Mouse (Mus musculus): Measurements from ENCODE around the gene Gypa. TPM values are rescaled to one million over a fixed set of nuclear protein-coding genes. Genes with fewer than 3 reads are reported as not detected.

The Gypa gene
- total RNA-seq (2021) = under 1 TPM in 1 of 2 experiments, not detected in 1; 0.17 TPM
- long read RNA-seq = 0 reads

DNA sequence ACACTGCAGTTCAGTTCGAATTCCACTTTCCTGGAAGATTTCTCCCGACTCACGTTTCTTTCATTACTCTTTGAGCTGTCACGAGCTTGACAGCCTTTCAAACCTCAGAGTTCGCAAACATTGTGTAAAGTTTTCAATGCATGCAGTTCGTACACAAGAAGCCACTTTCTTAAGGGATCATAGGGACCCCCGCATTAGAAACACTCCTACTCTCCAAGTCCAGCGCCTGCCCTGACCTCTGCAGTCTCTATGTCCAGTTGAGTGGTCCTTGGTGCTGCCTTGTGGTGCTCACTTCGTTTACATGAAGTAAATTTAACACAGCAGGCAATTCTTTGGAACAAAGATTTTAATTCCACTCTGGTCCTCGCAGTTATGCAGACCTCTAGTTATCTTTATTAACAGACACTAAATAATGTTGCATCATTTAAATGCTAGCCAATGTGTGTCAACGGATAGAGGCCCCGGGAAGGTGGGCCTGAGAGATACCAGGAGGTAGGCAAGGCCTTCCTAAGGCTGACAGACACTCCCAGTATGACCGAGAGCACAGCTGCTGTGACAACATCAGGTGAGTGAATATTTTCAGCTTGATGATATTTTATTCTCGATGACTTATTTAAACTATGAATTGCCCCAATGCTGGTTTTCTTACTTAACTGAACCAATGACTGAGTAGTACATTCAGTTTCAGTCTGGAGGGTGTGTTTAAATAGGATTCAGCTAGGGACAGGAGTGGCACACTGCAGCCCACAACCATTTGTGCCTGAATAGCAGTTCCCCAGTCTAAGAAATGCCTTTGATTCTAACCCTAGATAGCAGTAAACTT, at the start of gene Gypa:
Gene Gypa (plus strand): TSS at position 259 of the 823 bp plus-strand sequence.
- DNase-seq (ENCODE audit: low spot score in 2 of 2) = no peak

DNA sequence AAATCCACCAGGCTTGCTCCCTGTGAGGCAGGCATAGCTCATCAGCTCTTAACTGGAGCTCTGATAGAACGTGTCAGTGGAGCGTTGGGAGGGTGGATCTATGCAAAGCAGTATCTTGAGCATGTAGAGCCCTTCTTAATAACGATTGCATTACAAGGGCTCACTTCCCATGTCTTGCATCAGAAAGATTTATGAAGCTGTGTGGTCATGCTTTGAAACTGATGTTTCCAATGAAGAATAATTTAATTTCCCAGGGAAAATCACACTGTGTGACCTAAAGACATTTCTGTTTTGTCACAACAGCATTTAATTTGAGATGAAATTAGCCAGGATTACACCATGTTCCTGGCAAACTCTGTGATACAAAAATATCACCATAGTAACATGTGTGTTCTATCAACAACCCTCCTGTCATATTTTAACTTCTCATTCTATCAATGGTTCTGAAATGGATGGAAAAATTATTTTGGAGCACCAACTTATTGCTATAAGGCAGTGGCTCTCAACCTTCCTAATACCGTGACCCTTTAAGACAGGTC, 49.0 kb upstream of the Gypa start:
- DNase-seq (ENCODE audit: low spot score in 2 of 2) = peak in 1 of 2 experiments; percentile 62

DNA sequence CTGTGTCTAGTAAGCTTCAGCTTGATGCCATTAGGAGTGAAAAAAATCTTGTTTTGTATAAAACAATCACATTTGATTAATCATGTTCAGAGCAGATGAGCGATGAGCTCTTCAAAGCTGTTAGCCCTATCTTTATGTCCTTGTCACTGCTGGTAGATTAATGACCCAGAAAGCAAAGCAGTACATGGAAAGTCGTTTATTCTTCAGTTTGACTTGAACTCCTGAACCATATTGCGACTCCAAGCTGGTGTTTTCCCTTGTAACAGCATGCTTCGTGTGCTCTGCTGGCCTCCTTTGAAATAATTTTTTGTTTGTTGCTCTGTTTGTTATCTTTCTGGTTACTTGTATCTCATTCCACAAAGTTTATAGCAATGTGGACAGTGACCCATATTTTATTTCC, 46.4 kb upstream of the Gypa start:
- no peak for DNase-seq (ENCODE audit: low spot score in 2 of 2)

- DNase-seq (ENCODE audit: low spot score in 2 of 2) = no peak
These were observed 41.5 kb upstream of the Gypa start for GRCm38 (mm10) chr8:80451938-80452690.

GRCm38 (mm10) chr8:80463450-80463917, 30.1 kb upstream of the Gypa start:
- no peak for DNase-seq (ENCODE audit: low spot score in 2 of 2)

DNA sequence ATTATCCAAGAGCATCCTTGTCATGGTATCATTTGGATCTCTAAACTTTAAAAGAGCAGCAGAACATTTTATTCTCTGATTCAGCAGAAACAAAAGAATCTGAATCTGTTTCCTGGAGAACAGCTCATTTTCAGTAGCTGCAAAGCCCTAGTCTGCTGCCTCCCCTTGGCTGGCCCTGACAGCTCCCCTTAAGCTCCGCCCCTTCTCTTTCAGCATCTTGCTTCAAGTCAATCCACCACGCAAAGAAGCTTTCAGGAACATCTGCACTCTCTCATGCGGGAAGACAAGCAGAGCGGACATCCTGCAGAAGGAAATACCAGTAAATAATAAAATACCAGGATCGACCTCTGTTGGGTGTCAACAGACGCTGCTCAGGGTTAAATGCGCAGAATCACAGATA, 18.6 kb upstream of the Gypa start:
- no peak for DNase-seq (ENCODE audit: low spot score in 2 of 2)

DNA sequence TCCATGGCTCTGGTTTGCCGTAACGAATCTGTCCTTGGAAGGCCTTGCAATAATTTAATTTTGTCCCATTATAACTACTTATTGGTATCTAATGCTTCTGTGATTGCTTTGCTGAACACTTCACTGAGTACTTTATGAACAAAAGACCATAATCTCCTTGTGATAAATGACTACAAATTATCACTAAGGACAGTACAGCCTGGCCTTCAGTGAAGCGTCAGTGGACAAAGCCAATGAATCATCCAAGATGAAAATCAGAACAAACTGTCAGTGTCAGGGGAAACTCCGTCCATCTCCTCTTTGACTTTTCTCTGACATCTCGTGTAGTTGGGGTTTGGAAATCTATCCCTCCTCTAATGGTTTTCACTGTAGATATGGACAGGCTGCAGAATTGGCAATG, 15.4 kb upstream of the Gypa start:
- DNase-seq (ENCODE audit: low spot score in 2 of 2) = no peak

DNA sequence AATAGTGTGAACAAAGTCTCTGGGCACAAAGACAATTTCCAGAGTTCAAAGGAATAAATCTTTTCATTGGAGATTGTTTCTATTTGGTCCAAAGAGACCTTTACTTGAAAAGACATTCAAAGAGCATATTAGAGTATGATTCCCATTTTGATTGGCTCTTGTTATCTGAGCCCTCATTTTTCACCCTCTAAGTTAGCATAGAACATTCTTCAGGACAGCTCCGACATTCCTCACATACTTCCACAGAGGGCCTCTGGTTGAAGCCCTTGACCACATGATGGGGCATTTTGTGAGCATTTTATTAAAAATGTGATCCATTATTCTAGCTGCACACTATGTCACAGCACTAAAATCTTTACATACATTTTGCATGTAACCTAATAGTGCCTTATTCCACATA, 14.5 kb upstream of the Gypa start:
- DNase-seq (ENCODE audit: low spot score in 2 of 2) = no peak

- DNase-seq (ENCODE audit: low spot score in 2 of 2) = no peak
These were observed 11.4 kb upstream of the Gypa start for GRCm38 (mm10) chr8:80482173-80482572.

DNA sequence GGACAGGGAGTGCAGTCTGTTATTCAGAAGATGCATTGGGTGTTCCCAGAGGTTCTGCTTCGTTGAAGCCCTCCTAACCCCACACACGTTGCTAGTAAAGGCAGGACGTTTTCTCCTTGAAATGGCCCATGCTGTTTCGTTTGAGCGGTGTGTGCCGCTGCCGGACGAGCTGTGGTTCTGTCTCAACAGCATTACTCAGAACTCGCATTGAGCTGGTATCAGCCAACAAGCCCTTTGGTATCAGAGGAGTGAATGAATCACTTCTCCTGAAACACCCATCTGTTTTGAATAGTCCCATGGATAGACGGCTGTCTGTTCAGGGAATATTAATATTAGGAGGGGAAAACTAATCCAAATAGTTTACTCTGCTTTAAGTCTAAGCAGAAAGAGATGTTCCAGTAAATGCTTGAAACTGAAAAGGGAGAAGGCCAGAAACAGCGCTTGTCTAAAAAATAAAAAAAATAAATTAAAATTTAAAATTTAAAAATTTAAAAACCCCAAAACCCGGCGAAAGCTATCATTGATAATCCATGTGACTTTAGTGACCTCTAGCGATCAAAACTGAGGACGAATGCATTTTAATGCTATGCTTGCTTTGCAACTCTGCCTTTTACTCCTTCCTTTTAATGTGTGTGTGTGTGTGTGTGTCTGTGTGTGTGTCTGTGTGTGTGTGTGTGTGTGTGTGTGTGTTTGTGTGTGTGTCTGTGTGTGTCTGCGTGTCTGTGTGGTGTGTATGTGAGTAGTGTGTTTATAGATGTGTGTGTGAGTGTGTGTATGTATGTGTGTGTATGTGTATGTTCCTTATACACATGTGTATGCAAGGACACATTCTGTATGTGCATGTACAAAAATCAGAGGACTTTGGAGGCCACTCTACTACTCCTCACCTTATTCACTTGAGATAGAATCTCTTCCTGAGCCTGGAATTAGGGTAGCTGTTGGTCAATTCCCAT, 10.5 kb upstream of the Gypa start:
- peak in 1 of 2 experiments; percentile 75 for DNase-seq (ENCODE audit: low spot score in 2 of 2)

- no peak for DNase-seq (ENCODE audit: low spot score in 2 of 2)
These were observed 2.0 kb upstream of the Gypa start for GRCm38 (mm10) chr8:80491562-80491961.

- peak in 1 of 2 experiments; percentile 63 for DNase-seq (ENCODE audit: low spot score in 2 of 2)
These were observed 567 bp upstream of the Gypa start for GRCm38 (mm10) chr8:80492987-80493441.

DNA sequence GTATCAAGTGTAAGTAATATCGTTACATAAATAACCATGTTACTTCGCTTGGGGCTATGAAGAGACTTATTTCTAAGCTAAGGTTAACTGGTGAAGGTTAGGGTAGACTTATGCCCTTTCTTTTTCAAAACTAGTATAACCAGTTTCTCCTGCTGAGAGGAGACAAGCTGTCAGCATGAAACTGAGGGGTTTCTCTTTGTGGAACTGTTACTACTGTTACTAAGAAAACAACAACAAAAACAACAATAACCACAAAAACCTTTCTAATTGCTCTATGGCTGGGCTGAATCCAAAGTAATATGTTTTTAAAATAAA, 722 bp downstream of the Gypa start:
- DNase-seq (ENCODE audit: low spot score in 2 of 2) = no peak

DNA sequence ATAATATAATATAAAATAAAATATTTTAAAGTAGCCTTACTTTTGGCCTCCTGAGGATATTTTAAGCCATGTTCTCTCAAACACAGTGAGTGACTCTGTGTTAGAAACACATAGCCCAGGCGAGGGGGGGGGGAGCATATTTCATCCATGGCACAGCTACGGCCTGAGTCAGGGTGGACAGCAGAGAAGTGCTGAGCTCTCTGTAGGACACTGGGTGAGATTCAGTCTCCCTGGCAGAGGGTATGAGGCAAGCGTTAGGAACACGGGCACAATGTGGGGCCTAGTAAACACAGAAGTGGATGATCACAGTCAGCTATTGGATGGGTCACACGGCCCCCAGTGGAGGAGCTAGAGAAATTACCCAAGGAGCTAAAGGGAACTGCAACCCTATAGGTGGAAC, 1.2 kb downstream of the Gypa start:
- no peak for DNase-seq (ENCODE audit: low spot score in 2 of 2)

DNA sequence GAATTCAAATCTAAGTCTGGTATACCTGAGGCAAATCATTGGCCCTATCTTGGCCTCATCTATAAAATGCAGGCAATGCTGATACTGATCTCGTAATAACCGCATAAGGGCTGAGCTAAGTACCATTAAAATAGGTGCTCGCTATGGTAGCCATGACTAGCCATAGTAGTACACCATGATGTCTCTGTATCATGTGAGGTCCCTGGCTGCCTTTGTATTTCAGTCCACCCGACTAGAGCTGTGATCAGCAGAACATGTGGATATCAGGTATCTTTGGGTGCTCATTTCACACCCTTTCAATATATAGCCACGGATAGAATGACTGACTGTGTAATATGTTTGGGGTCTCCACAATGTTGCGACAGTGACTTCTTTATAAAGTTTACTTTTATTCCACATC, 1.9 kb downstream of the Gypa start:
- no peak for DNase-seq (ENCODE audit: low spot score in 2 of 2)

DNA sequence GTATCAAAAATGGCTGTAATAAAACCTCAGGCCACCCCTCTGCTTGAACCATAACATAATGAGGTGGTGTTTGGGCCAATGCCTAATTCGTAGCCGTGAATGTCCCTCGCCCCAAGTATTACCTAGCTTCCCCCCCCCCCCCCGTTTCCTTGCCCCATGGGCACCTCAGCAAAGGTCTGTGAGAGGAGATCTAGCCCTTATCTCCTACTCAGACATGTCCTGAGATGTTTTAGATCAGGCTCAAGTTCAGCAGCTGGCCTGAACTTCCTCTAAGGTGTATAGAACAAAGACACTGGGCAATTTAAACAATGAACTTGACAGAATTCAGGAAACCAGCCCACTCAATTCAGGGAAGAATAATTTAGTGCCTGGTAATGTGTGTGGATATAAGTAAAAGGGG, 3.7 kb downstream of the Gypa start:
- DNase-seq (ENCODE audit: low spot score in 2 of 2) = no peak

- peak in 1 of 2 experiments; percentile 28 for DNase-seq (ENCODE audit: low spot score in 2 of 2)
These were observed 6.7 kb downstream of the Gypa start for GRCm38 (mm10) chr8:80500244-80500643.

DNA sequence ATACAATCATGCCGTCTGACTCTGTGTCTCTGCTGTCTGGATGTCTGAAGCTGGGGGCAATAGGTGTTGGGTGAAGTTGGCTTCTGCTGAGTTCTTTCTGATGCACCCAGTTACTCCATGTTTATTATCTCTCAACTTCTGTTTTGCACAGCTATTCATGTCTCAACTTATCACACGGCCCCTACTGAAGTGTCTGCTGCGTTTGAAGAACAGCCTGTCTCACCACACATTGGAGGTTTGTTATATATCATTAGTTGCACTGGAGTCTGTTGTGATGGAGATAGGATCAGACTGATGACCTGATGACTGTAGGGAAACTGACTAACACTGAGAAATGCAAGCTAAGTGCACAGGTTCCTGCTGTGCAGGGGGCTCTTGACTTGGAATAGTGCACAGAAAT, 7.2 kb downstream of the Gypa start:
- DNase-seq (ENCODE audit: low spot score in 2 of 2) = no peak

DNA sequence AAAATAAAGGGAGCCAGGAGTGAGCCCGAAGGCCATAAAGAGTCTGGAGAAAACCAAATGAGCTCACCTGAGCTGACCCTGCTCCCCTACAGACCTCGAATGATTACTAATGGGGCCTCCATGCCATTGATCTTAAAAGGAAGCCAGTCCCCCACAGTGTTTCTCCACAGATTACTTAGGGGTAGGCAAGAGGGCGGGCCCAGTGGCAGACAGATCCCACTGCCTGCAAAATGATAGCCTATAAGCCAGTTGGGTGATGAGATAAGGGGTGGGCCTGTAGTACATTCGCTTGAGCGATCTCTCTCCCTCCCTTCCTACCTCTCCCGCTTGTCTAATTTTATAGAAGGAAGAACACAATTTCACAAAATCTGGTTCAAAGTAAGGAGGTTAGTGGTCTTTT, 7.7 kb downstream of the Gypa start:
- DNase-seq (ENCODE audit: low spot score in 2 of 2) = no peak

DNA sequence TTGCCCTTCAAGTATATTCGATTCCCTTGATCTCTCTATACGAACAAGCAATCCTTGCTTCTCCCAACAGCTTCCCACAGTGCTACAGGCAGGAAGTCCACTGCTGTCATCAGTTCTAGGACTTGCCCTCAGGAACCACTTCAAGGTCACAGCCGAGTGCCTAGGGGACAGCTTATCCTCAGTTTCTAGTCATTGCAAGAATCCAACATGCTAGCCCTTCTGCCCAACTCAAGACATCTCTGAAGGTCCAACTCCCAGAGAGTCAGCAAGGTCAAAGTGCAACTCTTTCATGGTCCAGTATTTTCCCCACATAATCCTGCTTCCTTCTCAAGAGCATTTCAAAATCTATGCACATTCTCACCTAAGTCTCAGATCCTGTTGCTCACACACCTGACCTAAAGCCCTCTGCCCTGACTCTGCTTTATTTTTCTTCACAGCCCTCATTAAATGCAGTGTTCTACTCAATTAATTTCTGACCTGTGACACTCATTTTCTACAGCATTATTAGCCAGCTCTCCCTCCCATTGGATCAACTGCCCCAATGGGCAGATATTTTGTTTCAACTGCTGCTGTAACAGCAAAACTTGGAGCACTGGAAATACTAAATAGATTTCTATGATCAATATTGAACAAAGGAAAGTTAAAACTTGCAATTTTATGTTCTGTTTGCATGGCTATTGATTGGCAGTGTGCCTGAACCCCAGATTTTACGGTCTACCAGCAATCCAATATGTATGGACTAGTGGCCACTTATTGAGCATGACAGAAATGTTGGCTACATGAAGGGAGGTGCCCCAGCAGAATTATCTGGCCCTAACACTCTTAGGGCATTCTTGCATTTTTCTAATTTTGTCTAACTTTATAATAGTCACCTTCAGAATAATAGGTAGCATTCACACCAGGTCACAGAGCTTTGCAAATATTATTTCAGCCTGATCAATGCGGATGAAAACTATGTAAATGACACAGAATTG, 33.1 kb downstream of the Gypa start:
- DNase-seq (ENCODE audit: low spot score in 2 of 2) = no peak
